ENCODE assay signal across 12 mouse cellular contexts in the genomic region with DNA sequence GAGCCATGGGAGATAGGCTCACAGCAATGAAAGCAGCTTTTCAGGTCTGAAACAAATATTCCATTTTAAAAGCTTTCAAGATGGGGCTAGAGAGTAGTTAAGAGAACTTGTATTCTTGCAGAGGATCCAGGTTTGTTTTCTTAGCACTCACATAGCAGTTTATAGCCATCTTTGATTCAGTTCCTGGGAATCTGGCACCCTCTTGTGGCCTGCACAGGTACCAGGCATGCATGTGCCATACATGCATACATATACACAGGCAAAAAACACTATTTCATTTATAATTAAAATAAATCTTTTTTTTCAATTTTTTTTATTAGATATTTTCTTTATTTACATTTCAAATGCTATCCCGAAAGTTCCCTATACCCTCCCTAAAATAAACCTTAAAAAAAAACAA. TPM values are rescaled to one million over a fixed set of nuclear protein-coding genes. Genes with fewer than 3 reads are reported as not detected.
DNase-seq lines count a peak whose midpoint lies in the region; ATAC-seq and TF ChIP-seq lines count a peak whose summit lies in the region.
"Had no signal": no experiment of that assay in that cellular context is flagged by ENCODE, and none has a peak within 500 bp of the region (broad histone marks: within the 10 kb centered on the region; RNA-seq: fewer than 3 reads in every experiment).

No protein-coding gene starts in this region.

- no peak for ATAC-seq in heart, embryonic 11.5 days (replicated peaks; ENCODE audit: insufficient number of reproducible peaks, low FRiP score, low TSS enrichment)

- peak; percentile 60 for TF ChIP-seq CTCF in heart, adult 2 months (IDR thresholded peaks at IDR 0.05)
- peak; percentile 40; the same call in 1 of the 2 replicates for TF ChIP-seq CTCF in brain, embryonic 14.5 days (IDR thresholded peaks at IDR 0.05; ENCODE audit: borderline replicate concordance, extremely low read depth, insufficient read depth, insufficient read length)

- no peak overlapping the region for H3K4me3 ChIP-seq in heart, adult 2 months
- H3K4me3 ChIP-seq in heart, embryonic 11.5 days (ENCODE audit: low read depth, low read length) = no peak overlapping the region
- H3K4me3 ChIP-seq: embryonic facial prominence, embryonic 13.5 days had no signal

- H3K79me2 ChIP-seq in heart, adult 2 months (replicated peaks; ENCODE audit: control insufficient read depth, insufficient read depth, low read length) = no peaks in the 10 kb centered on the region

- peaks cover 6% of the 10 kb centered on the region for H3K36me3 ChIP-seq in heart, adult 2 months (ENCODE audit: control insufficient read depth, insufficient read depth, low read length)
- peaks cover 72% of the 10 kb centered on the region for H3K36me3 ChIP-seq in heart, embryonic 11.5 days (ENCODE audit: control insufficient read depth, insufficient read depth, low read length)

- WGBS in heart, adult 2 months = 95% methylated on average over 1 of the region's 1 CpGs
- 88% methylated on average over 1 of the region's 1 CpGs for WGBS in heart, embryonic 11.5 days (ENCODE audit: insufficient replicate concordance)

- no peaks in the 10 kb centered on the region for H3K9me3 ChIP-seq in heart, embryonic 11.5 days (replicated peaks; ENCODE audit: control insufficient read depth, low read length)

- no peak for DNase-seq in heart, adult 2 months
- peak; percentile 37 for DNase-seq in thymus, postnatal 0 days (ENCODE audit: low spot score)
- no peak for DNase-seq in thymus, adult 18-20 months
- peak; percentile 21 for DNase-seq in brain, embryonic 14.5 days (ENCODE audit: low read depth)
- DNase-seq in spleen, postnatal 14 days (ENCODE audit: low spot score in 2 of 2) = no peak
- no peak for DNase-seq in right cerebral cortex, postnatal 4 days
- no peak for DNase-seq in ovary, postnatal 14 days (ENCODE audit: low spot score)
- DNase-seq: right cerebral cortex, adult 18-20 months had no signal

- intact Hi-C loops in heart, adult 2 months (cut with DNase I) = loop anchor here (10.0 kb wide), 1 partner anchor 322 kb away; no protein-coding TSS in a partner anchor

- no peaks in the 10 kb centered on the region for H3K27me3 ChIP-seq in heart, adult 2 months (ENCODE audit: control insufficient read depth, insufficient read depth, low read length)
- H3K27me3 ChIP-seq in heart, embryonic 11.5 days (ENCODE audit: control insufficient read depth, insufficient read depth, low read length) = no peaks in the 10 kb centered on the region
- H3K27me3 ChIP-seq: embryonic facial prominence, embryonic 13.5 days had no signal

- no peak overlapping the region for H3K27ac ChIP-seq in heart, adult 2 months
- H3K27ac ChIP-seq in heart, embryonic 11.5 days (ENCODE audit: low read depth, low read length) = no peak overlapping the region
- H3K27ac ChIP-seq: embryonic facial prominence, embryonic 13.5 days; hindbrain, embryonic 14.5 days had no signal

- no peak overlapping the region for H3K4me2 ChIP-seq in heart, embryonic 11.5 days
- H3K4me2 ChIP-seq: embryonic facial prominence, embryonic 13.5 days; hindbrain, embryonic 14.5 days had no signal

- H3K4me1 ChIP-seq in heart, adult 2 months (ENCODE audit: control insufficient read depth, insufficient read depth, low read length) = no peaks in the 10 kb centered on the region
- H3K4me1 ChIP-seq in heart, embryonic 11.5 days (ENCODE audit: control insufficient read depth, insufficient read depth, low read length) = no peaks in the 10 kb centered on the region
- H3K4me1 ChIP-seq: embryonic facial prominence, embryonic 13.5 days had no signal

- TF ChIP-seq EP300 in heart, adult 2 months (IDR thresholded peaks at IDR 0.05; ENCODE audit: insufficient read depth, low read depth, low read length) = no peak

- no peak overlapping the region for H3K9ac ChIP-seq in heart, adult 2 months (ENCODE audit: low read depth, low read length)
- no peak overlapping the region for H3K9ac ChIP-seq in heart, embryonic 11.5 days (ENCODE audit: low read depth, low read length)
- H3K9ac ChIP-seq: embryonic facial prominence, embryonic 13.5 days; hindbrain, embryonic 14.5 days had no signal

- no peak for TF ChIP-seq POLR2A in heart, adult 2 months (IDR thresholded peaks at IDR 0.05; ENCODE audit: insufficient read depth, low read depth, low read length)
- no peak for TF ChIP-seq POLR2A in brain, embryonic 14.5 days (IDR thresholded peaks at IDR 0.05; ENCODE audit: borderline replicate concordance, extremely low read depth, insufficient read depth, insufficient read length, poor library complexity, severe bottlenecking)

RNA-seq across cellular contexts. Expression of a gene that starts 9.0 kb away (rescaled TPM):
- total RNA-seq in heart, adult 2 months (2021) = 10 to 100 TPM; 20.2 to 21.6 TPM
- polyA plus RNA-seq in heart, adult 2 months (2012; rRNA removed) = 10.2 and 15.2 TPM in 2 replicates
- polyA plus RNA-seq in heart, embryonic 11.5 days (2014; fragmentation: Nextera tagmentation; extraction: Ambion mirVana) = 45.2 and 46.7 TPM in 2 replicates
- 58.3 and 60.5 TPM in 2 replicates for polyA plus RNA-seq in thymus, postnatal 0 days (2015; fragmentation: Nextera tagmentation; extraction: Ambion mirVana)
- polyA plus RNA-seq in brain, embryonic 14.5 days (2012; rRNA removed) = 30.1 and 31.5 TPM in 2 replicates

RNA-seq across cellular contexts. Expression of a gene that starts 9.1 kb away (rescaled TPM):
- total RNA-seq in heart, adult 2 months (2021) = 100 to 1,000 TPM in 1 of 2 experiments, 10 to 100 TPM in 1; 91.8 to 104 TPM
- polyA plus RNA-seq in heart, adult 2 months (2012; rRNA removed) = 54.5 and 83.5 TPM in 2 replicates
- polyA plus RNA-seq in heart, embryonic 11.5 days (2014; fragmentation: Nextera tagmentation; extraction: Ambion mirVana) = 280 and 294 TPM in 2 replicates
- polyA plus RNA-seq in thymus, postnatal 0 days (2015; fragmentation: Nextera tagmentation; extraction: Ambion mirVana) = 260 and 266 TPM in 2 replicates
- 162 and 165 TPM in 2 replicates for polyA plus RNA-seq in brain, embryonic 14.5 days (2012; rRNA removed)

RNA-seq across cellular contexts. Expression of a gene that starts 25.9 kb away (rescaled TPM):
- 10 to 100 TPM; 16.6 to 17.2 TPM for total RNA-seq in heart, adult 2 months (2021)
- polyA plus RNA-seq in heart, adult 2 months (2012; rRNA removed) = 39.2 and 49.2 TPM in 2 replicates
- 22.4 and 25.9 TPM in 2 replicates for polyA plus RNA-seq in heart, embryonic 11.5 days (2014; fragmentation: Nextera tagmentation; extraction: Ambion mirVana)
- polyA plus RNA-seq in thymus, postnatal 0 days (2015; fragmentation: Nextera tagmentation; extraction: Ambion mirVana) = 139 and 157 TPM in 2 replicates
- polyA plus RNA-seq in brain, embryonic 14.5 days (2012; rRNA removed) = 37.3 and 51.0 TPM in 2 replicates

RNA-seq across cellular contexts. Expression of a gene that starts 29.6 kb away (rescaled TPM):
- total RNA-seq in heart, adult 2 months (2021) = not detected
- polyA plus RNA-seq in heart, adult 2 months (2012; rRNA removed) = 0.10 TPM in 1 of 2 replicates, not detected in the other
- polyA plus RNA-seq in heart, embryonic 11.5 days (2014; fragmentation: Nextera tagmentation; extraction: Ambion mirVana) = 0.13 and 0.15 TPM in 2 replicates
- polyA plus RNA-seq in thymus, postnatal 0 days (2015; fragmentation: Nextera tagmentation; extraction: Ambion mirVana) = 0.40 and 0.54 TPM in 2 replicates
- polyA plus RNA-seq in brain, embryonic 14.5 days (2012; rRNA removed) = 0.15 and 0.23 TPM in 2 replicates
- total RNA-seq: monocyte, adult 5-6 weeks had no signal

RNA-seq across cellular contexts. Expression of a gene that starts 30.1 kb away (rescaled TPM):
- 10 to 100 TPM; 23.5 to 27.5 TPM for total RNA-seq in heart, adult 2 months (2021)
- 6.0 and 11.9 TPM in 2 replicates for polyA plus RNA-seq in heart, adult 2 months (2012; rRNA removed)
- 45.3 and 58.3 TPM in 2 replicates for polyA plus RNA-seq in heart, embryonic 11.5 days (2014; fragmentation: Nextera tagmentation; extraction: Ambion mirVana)
- polyA plus RNA-seq in thymus, postnatal 0 days (2015; fragmentation: Nextera tagmentation; extraction: Ambion mirVana) = 58.3 and 67.8 TPM in 2 replicates
- polyA plus RNA-seq in brain, embryonic 14.5 days (2012; rRNA removed) = 41.1 and 56.8 TPM in 2 replicates

Comparison
In these comparisons a context has a peak if more than half of its experiments do, and no peak if none do; other contexts are left out.
1. DNase-seq: peak in thymus, postnatal 0 days (single experiment) and brain, embryonic 14.5 days (single experiment); none in heart, adult 2 months (0 of 2), thymus, adult 18-20 months (0 of 2), spleen, postnatal 14 days (0 of 2), right cerebral cortex, postnatal 4 days (single experiment) and ovary, postnatal 14 days (single experiment).